Mouse (Mus musculus) midbrain, embryonic 13.5 days (tissue): ENCODE measurements around the gene Rpap2. TPM values are rescaled to one million over a fixed set of nuclear protein-coding genes. Genes with fewer than 3 reads are reported as not detected.

Source experiments
- ATAC-seq: fragments of 200-750 bp; cut with Nextera tagmentation; 2 replicates; pipeline ENCODE4 v1.8.0; 2017; ENCODE audit warnings: mild to moderate bottlenecking, moderate TSS enrichment, moderate library complexity
- H3K27ac ChIP-seq: fragments of 300-500 bp; sonication (generic); 2 replicates; pipeline ENCODE4 v1.5.1; 2015; ENCODE audit warnings: inconsistent platforms, mild to moderate bottlenecking, moderate library complexity
- H3K27me3 ChIP-seq: fragments of 300-500 bp; sonication (generic); 2 replicates; pipeline ENCODE4 v1.6.1; 2015; ENCODE audit warnings: mild to moderate bottlenecking, inconsistent platforms
- H3K36me3 ChIP-seq: fragments of 300-500 bp; sonication (generic); 2 replicates; pipeline ENCODE4 v1.6.1; 2015; ENCODE audit warnings: mild to moderate bottlenecking, inconsistent platforms
- H3K4me1 ChIP-seq: fragments of 300-500 bp; sonication (generic); replicated peaks from 2 replicates; pipeline ENCODE4 v1.6.1; 2015; ENCODE audit warnings: inconsistent platforms
- H3K4me2 ChIP-seq: fragments of 300-500 bp; sonication (generic); replicated peaks from 2 replicates; pipeline ENCODE4 v1.6.1; 2015; ENCODE audit warnings: moderate library complexity, mild to moderate bottlenecking, inconsistent platforms
- H3K4me3 ChIP-seq: fragments of 300-500 bp; sonication (generic); replicated peaks from 2 replicates; pipeline ENCODE4 v1.5.1; 2015; ENCODE audit warnings: mild to moderate bottlenecking, inconsistent platforms
- H3K9ac ChIP-seq: fragments of 300-500 bp; sonication (generic); replicated peaks from 2 replicates; pipeline ENCODE4 v1.6.1; 2015; ENCODE audit warnings: mild to moderate bottlenecking, inconsistent platforms
- H3K9me3 ChIP-seq: fragments of 300-500 bp; sonication (generic); 2 replicates; pipeline ENCODE4 v1.6.1; 2016; ENCODE audit warnings: mild to moderate bottlenecking, inconsistent platforms
- WGBS: fragments of 180-500 bp; shearing (Covaris S2); methylation state at CpG from one replicate; pipeline ENCODE4 v1.1.7; 2015; 5-methylcytosine and 5-hydroxymethylcytosine counted together
- polyA plus RNA-seq: library from polyadenylated mRNA; unstranded; fragments of >200 nt; fragmentation: Nextera tagmentation; extraction: Ambion mirVana; gene quantifications from 2 replicates; pipeline ENCODE4 v1.2.1, GENCODE M21; 2015

The Rpap2 gene
- polyA plus RNA-seq, 1 experiment from 2014 or later, result 21.9 TPM

- Histone ChIP-seq H3K4me1 (no peaks in the 10 kb centered on the region), H3K27ac (no peak overlapping the region), H3K4me2 (no peak overlapping the region), H3K4me3 (no peak overlapping the region), H3K27me3 (no peaks in the 10 kb centered on the region), H3K36me3 (peaks cover 19% of the 10 kb centered on the region; the same call in 1 of the 2 replicates), H3K9me3 (no peaks in the 10 kb centered on the region), H3K9ac (no peak overlapping the region)
- ATAC-seq, result no peak
- 94% methylated on average over 8 of the region's 8 CpGs for WGBS
Observed at GRCm38 (mm10) chr5:107638366-107638765, 41.2 kb downstream of the Rpap2 start.

- H3K9ac ChIP-seq, result no peak overlapping the region
- ATAC-seq, result no peak
- no peaks in the 10 kb centered on the region for H3K27me3 ChIP-seq
- H3K27ac ChIP-seq, result no peak overlapping the region
- H3K4me2 ChIP-seq, result no peak overlapping the region
- 96% methylated on average over 2 of the region's 2 CpGs for WGBS
- H3K36me3 ChIP-seq, result peaks cover 10% of the 10 kb centered on the region; the same call in 1 of the 2 replicates
- H3K9me3 ChIP-seq, result no peaks in the 10 kb centered on the region
- H3K4me1 ChIP-seq, result no peaks in the 10 kb centered on the region
- H3K4me3 ChIP-seq, result no peak overlapping the region
Observed at GRCm38 (mm10) chr5:107644595-107644994, 47.4 kb downstream of the Rpap2 start.

DNA sequence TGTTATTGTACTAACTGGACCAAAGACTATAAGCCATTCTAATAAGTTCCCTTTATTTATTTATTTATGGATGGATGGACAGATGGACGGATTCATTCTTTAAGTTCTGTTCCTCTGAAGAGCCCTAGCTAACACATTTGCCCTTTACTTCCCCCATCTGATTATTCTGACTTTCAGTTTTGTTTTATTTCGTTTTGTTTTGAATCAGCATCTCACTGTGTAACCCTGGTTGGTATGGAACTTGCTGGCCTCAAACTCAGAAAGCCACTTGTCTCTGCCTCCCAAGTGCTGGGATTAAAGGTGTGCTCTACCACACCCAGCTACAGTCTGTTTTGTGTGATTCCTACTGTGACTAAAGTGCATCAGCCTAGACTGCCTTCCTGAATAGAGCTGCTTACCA is 48.8 kb downstream of the Rpap2 start:
- 84% methylated on average over 2 of the region's 2 CpGs for WGBS
- peaks cover 10% of the 10 kb centered on the region; the same call in 1 of the 2 replicates for H3K36me3 ChIP-seq
- H3K4me2 ChIP-seq, result no peak overlapping the region
- H3K27me3 ChIP-seq, result no peaks in the 10 kb centered on the region
- ATAC-seq, result no peak
- H3K4me1 ChIP-seq, result no peaks in the 10 kb centered on the region
- no peak overlapping the region for H3K27ac ChIP-seq
- no peak overlapping the region for H3K9ac ChIP-seq
- H3K9me3 ChIP-seq, result no peaks in the 10 kb centered on the region
- no peak overlapping the region for H3K4me3 ChIP-seq

- no peaks in the 10 kb centered on the region for H3K27me3 ChIP-seq
- no peak overlapping the region for H3K27ac ChIP-seq
- no peak overlapping the region for H3K4me3 ChIP-seq
- peaks cover 5% of the 10 kb centered on the region; the same call in 1 of the 2 replicates for H3K36me3 ChIP-seq
- no peak for ATAC-seq
- no peaks in the 10 kb centered on the region for H3K9me3 ChIP-seq
- no peaks in the 10 kb centered on the region for H3K4me1 ChIP-seq
- no peak overlapping the region for H3K9ac ChIP-seq
- 60% methylated on average over 4 of the region's 4 CpGs for WGBS
- H3K4me2 ChIP-seq, result no peak overlapping the region
Observed at GRCm38 (mm10) chr5:107647580-107647979, 50.4 kb downstream of the Rpap2 start.

DNA sequence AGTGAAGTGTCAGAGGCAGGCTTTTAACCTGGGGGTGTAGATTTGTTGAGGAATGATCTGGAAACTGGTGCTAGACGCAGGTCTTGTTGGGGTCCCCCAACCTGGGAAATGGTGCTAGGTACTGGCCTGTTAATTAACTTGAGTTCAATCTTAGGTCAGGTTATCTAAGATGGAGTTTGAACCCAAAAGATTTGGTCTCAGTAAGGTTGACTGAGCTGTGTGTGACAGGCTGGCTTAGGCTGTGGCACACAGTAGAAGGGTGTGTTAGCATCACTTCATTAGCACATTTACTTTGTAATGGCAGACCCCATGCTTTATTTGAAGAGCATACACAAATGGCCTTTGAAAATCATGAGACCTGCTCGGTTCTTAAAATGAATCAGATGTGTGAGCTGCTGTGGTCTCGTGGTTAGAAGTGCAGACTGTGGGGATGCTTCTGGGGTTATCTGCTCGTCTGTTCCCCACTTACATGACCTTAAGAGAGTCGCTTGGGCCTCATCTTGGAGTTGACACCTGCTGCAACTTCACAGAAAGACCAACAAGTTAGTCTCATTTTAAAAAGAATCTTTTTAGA is 51.5 kb downstream of the Rpap2 start:
- Histone ChIP-seq H3K4me2 (no peak overlapping the region), H3K9ac (no peak overlapping the region), H3K36me3 (0 out of 2 replicates have a peak, but pooled peaks cover 4% of the 10 kb centered on the region), H3K9me3 (no peaks in the 10 kb centered on the region), H3K27ac (no peak overlapping the region), H3K4me1 (no peaks in the 10 kb centered on the region), H3K4me3 (no peak overlapping the region), H3K27me3 (no peaks in the 10 kb centered on the region)
- no peak for ATAC-seq
- 89% methylated on average over 5 of the region's 5 CpGs for WGBS

DNA sequence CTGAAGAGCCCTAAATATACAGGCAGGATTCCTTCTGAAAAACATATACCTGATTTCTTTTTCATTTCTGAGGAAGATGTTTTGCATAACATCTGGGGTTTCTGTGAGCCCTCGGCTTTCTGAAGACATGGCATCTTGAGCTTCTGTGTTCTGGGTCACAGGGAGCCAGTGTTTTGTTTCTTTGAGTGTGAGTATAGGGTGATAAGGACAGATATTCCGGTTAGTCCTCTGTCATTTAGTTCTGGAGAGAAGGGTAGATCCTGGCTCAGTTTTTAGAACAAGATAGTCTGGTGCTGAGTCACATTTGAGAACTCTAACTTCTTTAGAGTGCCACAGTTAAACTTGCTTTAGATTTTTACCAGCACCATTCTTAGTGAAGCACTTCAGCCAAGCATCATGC is 52.5 kb downstream of the Rpap2 start:
- Histone ChIP-seq H3K4me2 (no peak overlapping the region), H3K27ac (no peak overlapping the region), H3K4me1 (no peaks in the 10 kb centered on the region), H3K9ac (no peak overlapping the region), H3K9me3 (no peaks in the 10 kb centered on the region), H3K27me3 (no peaks in the 10 kb centered on the region), H3K4me3 (no peak overlapping the region), H3K36me3 (0 out of 2 replicates have a peak, but pooled peaks cover 4% of the 10 kb centered on the region)
- 83% methylated on average over 2 of the region's 2 CpGs for WGBS
- no peak for ATAC-seq

- H3K9ac ChIP-seq, result no peak overlapping the region
- no peaks in the 10 kb centered on the region for H3K27me3 ChIP-seq
- no peaks in the 10 kb centered on the region for H3K9me3 ChIP-seq
- no peak overlapping the region for H3K4me3 ChIP-seq
- no peaks in the 10 kb centered on the region for H3K36me3 ChIP-seq
- 83% methylated on average over 1 of the region's 1 CpGs for WGBS
- no peak overlapping the region for H3K4me2 ChIP-seq
- no peaks in the 10 kb centered on the region for H3K4me1 ChIP-seq
- no peak for ATAC-seq
- H3K27ac ChIP-seq, result no peak overlapping the region
Observed at GRCm38 (mm10) chr5:107650427-107650826, 53.3 kb downstream of the Rpap2 start.

DNA sequence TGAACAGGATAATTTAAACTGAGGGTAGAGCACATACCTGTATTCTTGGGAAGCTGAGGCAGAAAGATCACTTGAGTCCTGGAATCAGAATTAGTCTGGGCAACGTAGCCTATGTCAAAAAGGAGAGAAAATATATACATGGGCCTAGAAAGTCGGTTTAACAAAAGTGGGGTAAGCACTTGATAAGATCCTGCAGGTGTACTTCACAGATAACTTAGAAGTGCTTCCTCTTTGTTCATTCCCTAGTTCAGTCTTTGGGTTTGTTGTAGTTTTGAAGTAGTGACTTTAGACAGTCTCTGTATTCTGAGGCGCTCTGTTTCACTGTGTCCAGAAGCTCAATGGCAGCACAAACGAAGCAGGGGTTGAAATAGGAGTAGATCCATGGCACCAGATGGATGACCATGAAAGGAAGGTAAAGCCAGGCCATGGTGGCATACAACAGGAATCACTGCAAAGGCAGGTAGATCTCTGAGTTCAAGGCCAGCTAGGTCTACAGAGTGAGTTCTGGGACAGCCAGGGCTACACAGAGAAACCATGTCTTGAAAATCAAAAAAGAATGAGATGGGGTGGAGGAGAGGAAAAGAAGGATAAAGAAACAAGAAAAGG is 55.0 kb downstream of the Rpap2 start:
- no peak overlapping the region for H3K9ac ChIP-seq
- ATAC-seq, result no peak
- no peak overlapping the region for H3K4me3 ChIP-seq
- H3K9me3 ChIP-seq, result no peaks in the 10 kb centered on the region
- 94% methylated on average over 4 of the region's 4 CpGs for WGBS
- no peak overlapping the region for H3K4me2 ChIP-seq
- no peaks in the 10 kb centered on the region for H3K27me3 ChIP-seq
- H3K4me1 ChIP-seq, result no peaks in the 10 kb centered on the region
- no peak overlapping the region for H3K27ac ChIP-seq
- H3K36me3 ChIP-seq, result peaks cover 4% of the 10 kb centered on the region

DNA sequence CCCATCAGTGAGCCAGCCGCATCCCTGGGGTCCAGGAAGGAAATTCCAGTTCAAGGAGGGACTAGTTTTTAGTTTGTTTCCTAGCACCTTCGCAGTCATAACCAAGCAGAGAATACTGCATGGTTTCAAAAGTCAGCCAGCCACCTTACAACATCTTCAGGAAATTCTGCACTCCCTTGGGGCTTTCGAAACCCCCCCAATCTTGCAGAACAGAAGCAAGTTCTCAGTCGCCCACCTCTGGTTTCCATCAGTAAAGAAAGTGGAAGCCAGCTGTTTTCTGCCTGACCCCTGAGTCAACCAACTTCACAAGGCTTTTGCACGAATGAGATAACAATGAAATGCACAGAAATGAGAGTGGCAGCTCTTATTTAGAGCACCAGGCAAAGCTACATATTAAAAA is 81.2 kb downstream of the Rpap2 start:
- Histone ChIP-seq H3K27ac (no peak overlapping the region), H3K27me3 (no peaks in the 10 kb centered on the region), H3K9ac (no peak overlapping the region), H3K36me3 (no peaks in the 10 kb centered on the region), H3K4me1 (no peaks in the 10 kb centered on the region), H3K4me2 (no peak overlapping the region), H3K4me3 (no peak overlapping the region), H3K9me3 (no peaks in the 10 kb centered on the region)
- ATAC-seq, result no peak
- 71% methylated on average over 5 of the region's 5 CpGs for WGBS

DNA sequence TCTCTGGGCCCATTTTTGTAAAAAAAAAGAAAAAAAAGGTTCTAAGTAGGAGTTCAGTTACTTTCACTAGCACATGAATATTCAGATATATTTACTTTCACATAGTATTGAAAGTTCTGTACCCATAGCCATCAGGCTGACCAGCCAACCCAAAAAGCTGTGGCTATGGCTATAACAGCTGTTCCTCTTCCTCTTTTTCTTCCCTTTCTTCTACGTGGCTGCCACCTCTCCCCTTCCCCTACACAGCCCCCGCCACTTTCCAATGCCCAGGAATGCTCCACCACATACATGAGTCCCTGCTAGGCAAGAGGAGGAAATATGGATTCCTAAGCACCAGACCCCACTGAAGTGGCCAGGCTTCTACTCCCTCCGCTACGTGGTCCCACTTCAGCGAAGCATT is 84.1 kb downstream of the Rpap2 start:
- Histone ChIP-seq H3K9me3 (no peaks in the 10 kb centered on the region), H3K4me1 (no peaks in the 10 kb centered on the region), H3K9ac (no peak overlapping the region), H3K36me3 (no peaks in the 10 kb centered on the region), H3K4me3 (no peak overlapping the region), H3K27me3 (no peaks in the 10 kb centered on the region), H3K27ac (no peak overlapping the region), H3K4me2 (no peak overlapping the region)
- 93% methylated on average over 5 of the region's 5 CpGs for WGBS
- ATAC-seq, result no peak

GRCm38 (mm10) chr5:107684380-107684779 is 87.2 kb downstream of the Rpap2 start:
- no peaks in the 10 kb centered on the region for H3K9me3 ChIP-seq
- no peak overlapping the region for H3K4me2 ChIP-seq
- no peak for ATAC-seq
- peaks cover 9% of the 10 kb centered on the region for H3K4me1 ChIP-seq
- H3K36me3 ChIP-seq, result no peaks in the 10 kb centered on the region
- H3K27me3 ChIP-seq, result peaks cover 9% of the 10 kb centered on the region; the same call in 1 of the 2 replicates
- H3K4me3 ChIP-seq, result no peak overlapping the region
- 81% methylated on average over 2 of the region's 2 CpGs for WGBS
- H3K27ac ChIP-seq, result no peak overlapping the region
- H3K9ac ChIP-seq, result no peak overlapping the region

DNA sequence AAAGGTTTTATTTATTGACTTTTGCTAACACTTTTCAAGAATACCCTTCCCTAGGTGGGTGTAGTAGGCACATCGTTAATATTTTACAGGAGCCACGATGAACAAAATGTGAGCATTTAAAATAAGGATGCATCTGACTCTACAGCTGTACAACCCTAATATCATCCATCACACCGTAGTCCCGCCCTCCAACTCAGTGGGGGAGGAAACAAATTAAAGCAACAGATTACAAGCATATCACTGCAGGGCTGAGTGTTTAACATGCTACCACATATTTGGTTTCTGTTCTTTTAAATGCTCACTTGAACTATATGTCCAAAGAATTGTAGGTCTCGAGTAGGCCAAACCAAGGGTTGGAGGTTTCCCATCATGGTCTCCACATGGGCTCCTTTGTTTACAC is 90.0 kb downstream of the Rpap2 start:
- Histone ChIP-seq H3K4me1 (peaks cover 9% of the 10 kb centered on the region), H3K4me2 (no peak overlapping the region), H3K9ac (no peak overlapping the region), H3K36me3 (no peaks in the 10 kb centered on the region), H3K4me3 (no peak overlapping the region), H3K27me3 (peaks cover 21% of the 10 kb centered on the region; the same call in 1 of the 2 replicates), H3K27ac (no peak overlapping the region), H3K9me3 (no peaks in the 10 kb centered on the region)
- WGBS, result 95% methylated on average over 5 of the region's 5 CpGs
- no peak for ATAC-seq
